Mouse (Mus musculus) liver, embryonic 12.5 days (tissue): ENCODE results near the gene Ltbp1. TPM values are rescaled to one million over a fixed set of nuclear protein-coding genes. Genes with fewer than 3 reads are reported as not detected.

Experiments
- ATAC-seq: fragments of 200-750 bp; cut with Nextera tagmentation; 2 replicates; pipeline ENCODE4 v1.8.0; 2017; ENCODE audit warnings: moderate number of reproducible peaks, mild to moderate bottlenecking, moderate library complexity
- H3K27ac ChIP-seq: fragments of 300-500 bp; sonication (generic); 2 replicates; pipeline ENCODE4 v1.5.1; 2016; ENCODE audit warnings: mild to moderate bottlenecking
- H3K27me3 ChIP-seq: fragments of 300-500 bp; sonication (generic); replicated peaks from 2 replicates; pipeline ENCODE4 v1.6.1; 2016; ENCODE audit warnings: mild to moderate bottlenecking, moderate library complexity
- H3K36me3 ChIP-seq: fragments of 300-500 bp; sonication (generic); 2 replicates; pipeline ENCODE4 v1.6.1; 2016; ENCODE audit warnings: mild to moderate bottlenecking, moderate library complexity
- H3K4me1 ChIP-seq: fragments of 300-500 bp; sonication (generic); 2 replicates; pipeline ENCODE4 v1.6.1; 2016
- H3K4me2 ChIP-seq: fragments of 300-500 bp; sonication (generic); 2 replicates; pipeline ENCODE4 v1.6.1; 2016; ENCODE audit warnings: mild to moderate bottlenecking, moderate library complexity
- H3K4me3 ChIP-seq: fragments of 300-500 bp; sonication (generic); 2 replicates; pipeline ENCODE4 v1.5.1; 2016; ENCODE audit warnings: mild to moderate bottlenecking, moderate library complexity
- H3K9ac ChIP-seq: fragments of 300-500 bp; sonication (generic); 2 replicates; pipeline ENCODE4 v1.6.1; 2016; ENCODE audit warnings: mild to moderate bottlenecking, moderate library complexity
- H3K9me3 ChIP-seq: fragments of 300-500 bp; sonication (generic); replicated peaks from 2 replicates; pipeline ENCODE4 v1.6.1; 2016; ENCODE audit warnings: mild to moderate bottlenecking, moderate library complexity
- WGBS: fragments of 180-500 bp; shearing (Covaris S2); methylation state at CpG from one replicate; pipeline ENCODE4 v1.1.7; 2016; ENCODE audit not compliant: insufficient replicate concordance; 5-methylcytosine and 5-hydroxymethylcytosine counted together
- polyA plus RNA-seq: library from polyadenylated mRNA; unstranded; fragments of >200 nt; fragmentation: Nextera tagmentation; extraction: Ambion mirVana; gene quantifications from 2 replicates; pipeline ENCODE4 v1.2.1, GENCODE M21; 2016

Ltbp1 gene
- polyA plus RNA-seq, 1 experiment from 2014 or later, result 7.4 TPM

GRCm38 (mm10) chr17:75036881-75037280, 31.5 kb downstream of the Ltbp1 start:
- Histone ChIP-seq H3K4me1 (no peaks in the 10 kb centered on the region), H3K9me3 (no peaks in the 10 kb centered on the region), H3K4me3 (no peak overlapping the region), H3K27me3 (no peaks in the 10 kb centered on the region), H3K4me2 (no peak overlapping the region), H3K36me3 (no peaks in the 10 kb centered on the region), H3K9ac (no peak overlapping the region), H3K27ac (no peak overlapping the region)
- no peak for ATAC-seq
- 64% methylated on average over 6 of the region's 6 CpGs for WGBS

DNA sequence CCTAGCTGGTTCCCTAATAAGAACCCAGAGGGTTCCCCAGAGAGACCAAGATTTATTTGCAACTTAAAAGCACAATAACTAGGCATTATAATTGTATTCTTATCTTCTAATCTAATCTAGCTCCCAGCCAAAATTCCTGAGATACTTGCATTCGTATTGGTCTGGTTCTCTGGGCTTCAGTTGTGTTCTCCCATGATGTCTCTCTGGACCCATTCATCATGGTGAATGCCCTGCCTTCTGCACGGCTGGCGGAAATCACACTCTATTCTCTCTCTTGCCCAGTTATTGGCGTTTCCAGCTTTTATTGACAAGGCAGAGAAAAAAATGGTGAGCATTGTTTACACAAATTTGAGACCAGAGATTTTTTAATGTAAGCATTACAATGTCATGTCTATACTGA, 33.6 kb downstream of the Ltbp1 start:
- Histone ChIP-seq H3K4me3 (no peak overlapping the region), H3K27me3 (no peaks in the 10 kb centered on the region), H3K4me2 (no peak overlapping the region), H3K27ac (no peak overlapping the region), H3K36me3 (no peaks in the 10 kb centered on the region), H3K9ac (no peak overlapping the region), H3K9me3 (no peaks in the 10 kb centered on the region), H3K4me1 (no peaks in the 10 kb centered on the region)
- WGBS, result 73% methylated on average over 4 of the region's 4 CpGs
- no peak for ATAC-seq

GRCm38 (mm10) chr17:75049366-75049969, 44.1 kb downstream of the Ltbp1 start:
- Histone ChIP-seq H3K4me2 (no peak overlapping the region), H3K9me3 (no peaks in the 10 kb centered on the region), H3K27me3 (no peaks in the 10 kb centered on the region), H3K9ac (no peak overlapping the region), H3K27ac (no peak overlapping the region), H3K36me3 (no peaks in the 10 kb centered on the region), H3K4me1 (no peaks in the 10 kb centered on the region), H3K4me3 (no peak overlapping the region)
- 76% methylated on average over 8 of the region's 8 CpGs for WGBS
- no peak for ATAC-seq

DNA sequence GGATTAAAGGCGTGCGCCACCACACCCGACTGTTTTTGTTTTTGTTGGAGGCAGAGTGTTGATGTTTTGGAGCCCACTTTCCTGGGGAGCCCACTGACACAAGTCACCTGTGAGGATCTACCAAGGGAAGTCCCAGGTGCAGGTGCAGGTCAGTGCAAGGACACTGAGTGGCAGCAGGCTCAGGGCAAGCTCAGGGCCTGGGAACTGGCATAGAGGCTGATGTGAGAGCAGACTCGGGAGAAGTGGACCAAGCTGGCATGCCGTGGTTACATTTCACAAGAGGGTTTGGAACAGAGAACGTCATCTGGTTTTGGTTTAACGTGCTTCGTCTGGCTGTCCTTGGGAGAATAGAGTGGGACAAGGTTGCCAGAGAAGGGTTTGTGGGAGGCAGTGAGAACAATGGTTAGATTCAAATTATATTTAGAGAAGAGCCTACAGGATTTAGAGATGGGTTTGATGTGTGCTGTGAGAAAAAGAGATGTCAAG, 46.1 kb downstream of the Ltbp1 start:
- Histone ChIP-seq H3K36me3 (no peaks in the 10 kb centered on the region), H3K9ac (no peak overlapping the region), H3K4me3 (no peak overlapping the region), H3K9me3 (no peaks in the 10 kb centered on the region), H3K4me1 (no peaks in the 10 kb centered on the region), H3K4me2 (no peak overlapping the region), H3K27ac (no peak overlapping the region), H3K27me3 (no peaks in the 10 kb centered on the region)
- ATAC-seq, result no peak
- WGBS, result 67% methylated on average over 8 of the region's 8 CpGs

DNA sequence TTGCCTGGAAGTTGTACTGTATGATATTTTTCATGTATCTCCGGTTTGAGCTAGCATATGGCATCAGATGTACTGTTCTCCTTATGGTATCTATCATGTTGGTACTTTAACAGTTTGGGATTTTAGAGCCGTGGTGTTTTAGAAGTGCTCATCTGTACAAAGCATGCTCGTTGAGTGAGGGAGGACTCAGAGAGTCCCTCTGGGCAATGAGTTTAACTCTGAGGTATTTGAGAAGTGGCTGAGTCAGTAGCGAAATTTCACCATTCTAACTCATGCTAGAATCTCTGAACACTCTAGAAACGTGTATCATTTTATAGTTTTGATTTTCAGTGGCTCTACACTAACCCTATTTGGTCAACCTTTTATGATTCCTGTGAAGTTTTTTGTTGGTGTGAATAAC, 49.9 kb downstream of the Ltbp1 start:
- Histone ChIP-seq H3K27ac (no peak overlapping the region), H3K9me3 (no peaks in the 10 kb centered on the region), H3K9ac (no peak overlapping the region), H3K4me2 (no peak overlapping the region), H3K4me1 (no peaks in the 10 kb centered on the region), H3K27me3 (no peaks in the 10 kb centered on the region), H3K36me3 (no peaks in the 10 kb centered on the region), H3K4me3 (no peak overlapping the region)
- no peak for ATAC-seq
- WGBS, result 68% methylated on average over 5 of the region's 5 CpGs

DNA sequence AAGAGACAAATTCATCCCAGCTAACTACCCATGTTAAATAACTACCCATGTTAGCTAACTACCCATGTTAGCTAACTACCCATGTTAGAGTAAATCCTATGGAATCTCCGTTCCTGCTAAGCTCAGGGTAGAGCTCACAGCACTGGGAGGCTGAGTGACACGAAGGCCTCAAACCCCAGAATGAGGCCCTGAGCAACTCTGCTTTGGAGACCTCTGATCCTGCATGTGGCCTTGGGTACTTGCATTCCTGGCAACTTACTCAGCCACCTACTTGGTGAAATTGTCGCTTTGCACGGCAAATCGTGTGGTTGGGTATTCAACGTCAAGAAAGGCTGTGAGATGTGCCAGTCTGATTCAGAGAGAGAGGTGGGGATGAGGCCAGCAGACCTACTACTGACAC, 50.6 kb downstream of the Ltbp1 start:
- 83% methylated on average over 6 of the region's 6 CpGs for WGBS
- H3K4me3 ChIP-seq, result no peak overlapping the region
- no peak for ATAC-seq

DNA sequence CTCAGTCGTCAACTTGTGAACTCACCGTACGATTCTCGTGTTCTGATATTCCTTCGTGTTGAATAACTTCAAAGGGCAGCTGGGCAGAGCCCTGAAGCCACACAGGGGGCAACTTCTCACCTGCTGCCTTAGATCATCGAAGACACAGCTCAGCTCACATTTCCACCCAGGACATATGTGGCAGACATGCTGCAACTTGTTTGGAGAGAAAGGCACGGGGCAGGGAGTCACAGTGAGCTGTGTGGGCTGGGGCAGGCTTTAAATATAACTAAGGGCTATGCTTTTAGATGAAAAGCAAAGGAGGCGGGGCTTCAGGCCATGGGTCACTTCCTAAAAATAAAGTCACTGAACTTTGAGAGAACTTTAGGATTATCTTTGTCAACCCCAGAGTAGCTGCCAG, 51.3 kb downstream of the Ltbp1 start:
- H3K4me1 ChIP-seq, result no peaks in the 10 kb centered on the region
- no peaks in the 10 kb centered on the region for H3K9me3 ChIP-seq
- ATAC-seq, result no peak
- no peak overlapping the region for H3K27ac ChIP-seq
- no peak overlapping the region for H3K9ac ChIP-seq
- 67% methylated on average over 8 of the region's 8 CpGs for WGBS
- H3K36me3 ChIP-seq, result no peaks in the 10 kb centered on the region
- H3K27me3 ChIP-seq, result no peaks in the 10 kb centered on the region
- no peak overlapping the region for H3K4me2 ChIP-seq
- no peak overlapping the region for H3K4me3 ChIP-seq

More for the DNA sequence above, 50.6 kb downstream of the Ltbp1 start:
- no peaks in the 10 kb centered on the region for H3K4me1 ChIP-seq
- H3K4me2 ChIP-seq, result no peak overlapping the region
- no peak overlapping the region for H3K9ac ChIP-seq
- no peaks in the 10 kb centered on the region for H3K36me3 ChIP-seq
- H3K27ac ChIP-seq, result no peak overlapping the region
- H3K9me3 ChIP-seq, result no peaks in the 10 kb centered on the region
- H3K27me3 ChIP-seq, result no peaks in the 10 kb centered on the region

DNA sequence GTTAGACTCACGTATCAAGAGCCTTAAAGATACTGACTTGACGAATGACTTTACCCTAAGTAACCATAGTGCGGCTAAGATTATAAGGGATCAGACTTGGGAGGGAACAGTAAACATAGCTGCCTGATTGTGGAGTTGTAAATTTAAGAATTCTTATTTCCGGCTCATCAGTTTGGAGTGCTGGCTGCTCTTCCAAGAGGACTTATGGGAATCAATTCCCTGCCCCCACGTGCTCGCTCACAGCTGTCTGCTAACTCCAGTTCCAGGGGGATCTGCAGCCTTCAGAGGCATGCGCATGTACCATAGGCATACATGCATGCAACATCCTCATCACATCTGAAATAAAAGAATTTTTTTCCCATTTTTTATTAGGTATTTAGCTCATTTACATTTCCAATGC, 61.0 kb downstream of the Ltbp1 start:
- H3K4me1 ChIP-seq, result peaks cover 16% of the 10 kb centered on the region
- no peak overlapping the region for H3K4me3 ChIP-seq
- H3K27ac ChIP-seq, result no peak overlapping the region
- no peak for ATAC-seq
- no peaks in the 10 kb centered on the region for H3K27me3 ChIP-seq
- no peak overlapping the region for H3K9ac ChIP-seq
- H3K4me2 ChIP-seq, result no peak overlapping the region
- WGBS, result 78% methylated on average over 7 of the region's 7 CpGs
- H3K9me3 ChIP-seq, result no peaks in the 10 kb centered on the region
- H3K36me3 ChIP-seq, result no peaks in the 10 kb centered on the region

- Histone ChIP-seq H3K4me2 (no peak overlapping the region), H3K36me3 (no peaks in the 10 kb centered on the region), H3K9ac (no peak overlapping the region), H3K27ac (no peak overlapping the region), H3K4me3 (no peak overlapping the region), H3K4me1 (peaks cover 25% of the 10 kb centered on the region), H3K27me3 (no peaks in the 10 kb centered on the region), H3K9me3 (no peaks in the 10 kb centered on the region)
- 59% methylated on average over 8 of the region's 8 CpGs for WGBS
- ATAC-seq, result no peak
These were observed 61.9 kb downstream of the Ltbp1 start for GRCm38 (mm10) chr17:75067314-75067713.

DNA sequence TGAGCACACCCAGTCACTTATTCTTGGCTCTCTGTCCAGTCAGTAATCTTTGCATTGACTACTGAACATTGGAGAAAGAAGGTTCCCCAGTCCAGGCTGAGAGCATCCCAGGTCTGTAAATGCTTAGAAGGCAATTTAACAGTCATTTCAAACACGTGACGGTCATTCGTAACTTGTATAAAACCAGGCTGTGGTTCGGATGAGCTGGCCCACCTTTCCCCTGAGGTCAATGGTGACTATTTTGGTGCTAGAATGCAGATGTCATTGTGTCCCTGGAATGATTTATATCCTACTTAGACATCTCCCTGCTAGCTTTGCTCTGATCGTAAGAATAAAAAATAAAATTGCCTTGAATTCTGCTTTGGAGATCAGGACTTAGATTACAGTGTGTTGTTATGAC, 63.9 kb downstream of the Ltbp1 start:
- H3K36me3 ChIP-seq, result no peaks in the 10 kb centered on the region
- WGBS, result 86% methylated on average over 5 of the region's 5 CpGs
- no peaks in the 10 kb centered on the region for H3K27me3 ChIP-seq
- no peak overlapping the region for H3K27ac ChIP-seq
- no peak overlapping the region for H3K4me3 ChIP-seq
- H3K9ac ChIP-seq, result no peak overlapping the region
- ATAC-seq, result no peak
- H3K4me1 ChIP-seq, result peaks cover 40% of the 10 kb centered on the region
- H3K9me3 ChIP-seq, result no peaks in the 10 kb centered on the region
- no peak overlapping the region for H3K4me2 ChIP-seq

DNA sequence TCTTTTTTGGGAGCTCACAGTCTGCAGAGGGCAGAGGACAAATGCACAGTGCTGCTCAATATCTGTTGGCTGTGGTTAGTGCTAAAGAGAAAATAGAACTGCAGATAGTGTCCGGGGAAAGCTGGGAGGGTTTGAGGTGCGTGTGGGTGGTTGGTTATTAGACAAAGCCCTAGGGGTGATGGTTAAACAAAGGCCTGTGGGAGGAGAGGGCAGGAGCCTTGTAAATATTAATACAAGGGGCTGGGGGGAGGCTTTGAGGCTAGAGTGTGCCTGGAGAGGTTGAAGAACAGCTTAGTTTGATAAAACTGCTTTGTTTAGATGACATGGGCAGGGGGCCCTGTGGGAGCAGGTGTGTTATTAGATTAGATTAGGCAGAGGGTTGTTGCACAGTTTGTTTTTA, 65.8 kb downstream of the Ltbp1 start:
- ATAC-seq, result peak; percentile 75
- Histone ChIP-seq H3K4me3 (no peak overlapping the region), H3K27me3 (no peaks in the 10 kb centered on the region), H3K27ac (peak overlapping the region; percentile 70), H3K9me3 (no peaks in the 10 kb centered on the region), H3K9ac (no peak overlapping the region), H3K4me1 (peaks cover 44% of the 10 kb centered on the region), H3K36me3 (no peaks in the 10 kb centered on the region), H3K4me2 (peak overlapping the region; percentile 36)
- WGBS, result 3% methylated on average over 2 of the region's 2 CpGs

DNA sequence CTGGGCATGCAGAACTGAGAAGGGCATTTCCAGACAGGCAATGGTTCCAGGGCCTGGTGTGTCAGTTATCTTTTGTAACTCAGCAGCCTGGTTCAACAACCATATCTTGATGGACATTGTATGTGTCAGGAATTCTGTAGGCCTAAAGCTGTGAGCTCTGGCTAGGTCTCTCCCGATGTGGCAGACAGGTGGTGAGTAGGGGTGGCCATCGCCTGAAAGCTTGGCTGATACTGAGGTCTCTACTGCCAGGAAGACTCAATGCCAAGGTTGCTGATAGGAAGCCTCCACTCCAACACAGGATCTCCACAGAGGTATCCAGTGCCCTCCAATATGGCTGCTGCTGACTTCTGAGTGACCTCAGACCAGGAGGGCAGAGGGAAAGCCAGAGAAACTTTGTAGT, 66.4 kb downstream of the Ltbp1 start:
- H3K4me2 ChIP-seq, result peak overlapping the region; percentile 36
- peaks cover 44% of the 10 kb centered on the region for H3K4me1 ChIP-seq
- no peaks in the 10 kb centered on the region for H3K36me3 ChIP-seq
- no peaks in the 10 kb centered on the region for H3K27me3 ChIP-seq
- no peak overlapping the region for H3K9ac ChIP-seq
- peak; percentile 53 for ATAC-seq
- peak overlapping the region; percentile 70 for H3K27ac ChIP-seq
- WGBS, result 55% methylated on average over 2 of the region's 2 CpGs
- H3K9me3 ChIP-seq, result no peaks in the 10 kb centered on the region
- no peak overlapping the region for H3K4me3 ChIP-seq

DNA sequence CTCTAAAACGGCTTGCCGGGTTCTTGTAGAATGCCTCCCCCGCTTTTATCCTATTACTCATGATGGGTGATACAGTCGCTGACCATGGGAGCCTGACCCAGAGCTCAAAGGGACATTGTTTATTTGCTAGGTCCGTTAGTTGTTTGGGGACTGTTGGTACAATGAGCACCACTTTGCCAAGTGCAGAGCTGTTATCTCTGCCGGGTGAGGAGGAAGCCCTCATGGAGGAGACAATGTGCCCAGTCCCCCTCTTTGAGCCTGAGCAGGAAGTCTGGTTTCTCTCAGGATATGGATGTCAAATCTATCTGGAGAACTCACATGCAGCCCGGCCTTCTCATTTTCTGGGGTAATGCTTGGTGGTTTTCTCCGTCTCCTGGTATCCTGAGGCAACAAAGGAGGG, 68.5 kb downstream of the Ltbp1 start:
- no peak overlapping the region for H3K4me3 ChIP-seq
- 0 out of 2 replicates have a peak overlapping the region, but pooled peaks have one; percentile 2 for H3K4me2 ChIP-seq
- no peaks in the 10 kb centered on the region for H3K9me3 ChIP-seq
- H3K4me1 ChIP-seq, result peaks cover 42% of the 10 kb centered on the region
- no peak overlapping the region for H3K9ac ChIP-seq
- no peaks in the 10 kb centered on the region for H3K36me3 ChIP-seq
- WGBS, result 16% methylated on average over 8 of the region's 8 CpGs
- peak overlapping the region; percentile 60 for H3K27ac ChIP-seq
- peak; percentile 31; the same call in 1 of the 2 replicates for ATAC-seq
- H3K27me3 ChIP-seq, result no peaks in the 10 kb centered on the region
